Mouse (Mus musculus): ENCODE measurements around the gene 5830411N06Rik. TPM values are rescaled to one million over a fixed set of nuclear protein-coding genes. Genes with fewer than 3 reads are reported as not detected.

The 5830411N06Rik gene
- polyA plus RNA-seq (2015; fragmentation: Nextera tagmentation; extraction: Ambion mirVana) = 26.5 and 34.2 TPM in 2 replicates

DNA sequence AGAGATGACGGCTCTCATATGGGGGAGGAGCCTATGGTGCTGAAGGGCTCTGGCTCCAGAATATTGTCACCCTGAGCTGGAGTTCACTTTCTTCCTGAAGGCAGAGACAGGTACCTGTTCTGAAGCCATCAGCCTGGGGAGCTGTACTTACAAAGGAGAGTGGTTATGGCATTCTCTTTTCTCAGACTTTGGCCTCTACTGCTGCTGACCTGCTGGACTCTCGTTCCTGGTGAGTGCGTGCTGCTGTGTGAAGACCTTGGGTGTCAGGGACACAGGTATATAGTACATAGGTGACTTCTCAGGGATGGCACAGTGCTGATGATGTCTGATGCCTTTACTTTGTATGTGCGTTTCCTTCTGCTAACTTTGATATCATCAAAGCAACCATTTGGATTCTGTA lies at the start of gene 5830411N06Rik:
Gene 5830411N06Rik, plus strand, starts transcription at position 69 of the 400 bp plus-strand sequence.
- no peak for DNase-seq (ENCODE audit: low spot score)

DNA sequence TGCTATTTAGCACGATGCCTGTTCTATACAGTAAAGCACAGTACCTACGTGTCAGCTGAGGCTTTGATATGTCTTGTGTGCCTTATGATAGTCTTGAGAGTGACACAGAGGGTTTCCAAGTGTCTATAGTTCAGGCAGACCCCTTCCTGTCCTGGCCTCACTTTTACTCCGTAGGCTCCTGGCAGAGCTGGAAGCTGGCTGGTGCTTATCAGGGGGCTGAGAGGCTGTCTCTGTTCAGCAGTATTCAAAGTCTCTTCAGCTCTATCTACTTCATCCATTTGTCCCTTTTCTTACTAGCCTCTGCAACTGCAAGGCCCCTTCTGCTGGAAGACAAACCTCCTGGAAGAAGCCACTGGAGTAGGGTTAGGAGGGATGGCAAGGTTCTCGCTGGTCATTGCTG lies 46.0 kb upstream of the 5830411N06Rik start:
- no peak for DNase-seq (ENCODE audit: low spot score)

DNA sequence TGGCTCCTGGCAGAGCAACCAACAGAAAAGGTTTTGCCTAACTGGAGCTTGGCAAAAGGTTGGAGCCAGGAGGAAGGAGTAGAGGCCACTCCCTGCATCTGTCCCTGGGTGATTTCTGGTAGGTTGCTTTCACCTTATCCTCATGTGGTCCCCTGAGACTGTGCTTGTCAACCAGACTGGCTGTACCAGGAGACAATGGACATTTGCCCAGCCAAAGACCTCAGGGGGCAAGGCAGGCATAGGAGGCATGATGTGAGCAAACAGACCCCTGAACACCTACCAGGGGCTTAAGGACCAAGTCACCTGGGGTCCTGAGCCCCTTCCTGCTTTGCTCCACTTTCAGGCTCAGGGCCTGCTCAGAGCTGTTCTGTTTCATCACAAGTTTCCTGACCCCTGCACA lies 41.2 kb upstream of the 5830411N06Rik start, which contains the start of gene Olfr524:
Gene Olfr524, minus strand, starts transcription at position 101 of the 400 bp plus-strand sequence.
- DNase-seq (ENCODE audit: low spot score) = no peak

DNA sequence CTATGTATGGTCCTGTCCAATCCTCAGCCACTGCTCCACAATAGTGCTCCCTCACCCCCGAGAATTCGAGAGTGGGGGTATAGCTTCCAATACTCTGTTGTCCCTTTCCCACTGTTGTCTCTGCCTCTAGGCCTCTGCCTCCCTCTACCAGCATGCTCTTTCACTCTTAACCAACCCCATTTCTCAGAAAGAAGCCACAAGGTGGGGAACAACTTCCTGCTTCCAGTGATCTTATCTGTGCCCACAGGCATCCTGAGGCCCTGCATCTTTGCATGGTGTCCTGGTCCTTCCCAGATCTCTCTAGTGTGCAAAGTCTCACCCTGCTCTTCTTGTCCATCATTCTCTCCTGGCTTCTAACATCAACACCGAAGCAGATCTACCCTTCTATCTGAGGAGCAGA lies 40.2 kb upstream of the 5830411N06Rik start:
- peak; percentile 47 for DNase-seq (ENCODE audit: low spot score)

DNA sequence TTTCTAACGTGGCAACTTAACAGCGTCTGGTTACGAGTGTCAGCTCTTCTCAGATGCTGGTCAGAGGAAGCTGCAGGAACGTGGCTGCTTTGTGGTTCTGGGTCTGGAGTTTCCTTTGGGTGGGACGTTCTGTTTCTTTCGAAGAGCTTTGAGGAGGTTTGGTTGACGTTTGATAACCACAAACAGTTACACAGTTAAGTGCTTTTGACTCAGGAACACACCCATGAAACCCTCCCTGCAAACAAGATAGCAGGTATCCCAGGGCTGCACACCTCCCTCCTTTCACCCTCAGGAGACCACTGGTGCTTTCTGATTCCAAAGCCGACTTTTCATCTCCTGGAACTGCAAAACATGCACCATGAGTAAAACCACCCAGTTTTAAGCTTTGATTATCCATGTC lies 38.9 kb upstream of the 5830411N06Rik start:
- DNase-seq (ENCODE audit: low spot score) = peak; percentile 66

DNA sequence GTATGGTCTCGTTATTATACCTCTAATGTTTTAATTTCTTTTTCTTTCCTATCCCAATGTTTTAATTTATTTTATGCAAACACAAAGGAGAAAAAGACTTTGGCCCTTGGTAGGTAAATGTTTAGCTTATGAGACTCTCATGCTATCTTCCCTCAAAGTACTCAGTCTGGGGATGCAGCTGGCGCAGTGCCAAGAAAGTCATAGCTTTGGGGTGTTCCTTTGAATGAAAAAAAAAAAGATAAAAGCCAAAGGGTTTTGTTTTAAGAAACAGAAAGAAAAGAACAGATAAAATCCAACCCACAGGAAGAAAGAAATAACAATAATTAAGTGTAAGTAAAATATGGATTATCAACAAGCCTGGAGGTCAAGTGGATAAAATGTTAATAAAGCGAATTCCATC lies 38.4 kb upstream of the 5830411N06Rik start:
- DNase-seq (ENCODE audit: low spot score) = peak; percentile 72

DNA sequence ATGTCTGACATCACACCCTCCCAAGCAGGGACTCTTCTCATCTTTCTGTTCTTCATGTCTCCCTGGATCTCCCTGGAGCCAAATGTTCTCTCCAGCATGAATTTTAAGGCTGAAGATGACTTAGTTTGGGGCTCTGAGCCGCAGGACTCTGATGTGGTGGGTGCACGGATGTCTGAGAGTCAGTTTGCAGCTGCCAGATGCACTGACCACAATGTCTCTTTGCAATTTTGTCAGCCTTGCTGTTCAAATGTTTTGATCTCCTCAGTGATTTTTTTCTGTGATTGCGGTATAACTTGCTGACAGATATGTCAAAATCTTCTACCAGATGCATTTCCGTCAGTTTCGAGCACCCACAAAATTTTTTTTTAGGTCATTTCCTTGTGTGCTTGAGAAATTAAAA lies 33.2 kb upstream of the 5830411N06Rik start:
- DNase-seq (ENCODE audit: low spot score) = peak; percentile 87

DNA sequence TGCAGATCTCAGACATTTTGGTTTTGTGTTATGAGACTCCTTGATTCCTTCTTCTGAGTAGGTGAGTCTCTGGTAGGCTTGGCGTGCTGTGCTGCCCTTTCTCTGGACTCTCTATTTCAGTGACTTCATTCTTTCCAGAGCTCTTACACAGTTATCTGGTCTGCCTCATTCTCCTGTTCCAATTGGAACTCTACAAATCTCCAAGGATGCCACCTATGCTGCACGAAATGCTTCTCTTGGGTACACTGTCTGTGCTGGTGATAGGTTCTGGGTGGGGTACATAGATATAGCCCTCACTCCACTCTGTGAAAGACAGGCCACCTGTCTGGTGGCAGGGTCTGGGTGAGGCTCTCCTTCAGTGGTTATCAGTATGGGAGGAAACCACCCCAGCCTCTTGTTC lies 29.1 kb upstream of the 5830411N06Rik start, which contains the start of gene Cd163l1:
Gene Cd163l1, plus strand, starts transcription at position 301 of the 400 bp plus-strand sequence.
- DNase-seq (ENCODE audit: low spot score) = no peak

DNA sequence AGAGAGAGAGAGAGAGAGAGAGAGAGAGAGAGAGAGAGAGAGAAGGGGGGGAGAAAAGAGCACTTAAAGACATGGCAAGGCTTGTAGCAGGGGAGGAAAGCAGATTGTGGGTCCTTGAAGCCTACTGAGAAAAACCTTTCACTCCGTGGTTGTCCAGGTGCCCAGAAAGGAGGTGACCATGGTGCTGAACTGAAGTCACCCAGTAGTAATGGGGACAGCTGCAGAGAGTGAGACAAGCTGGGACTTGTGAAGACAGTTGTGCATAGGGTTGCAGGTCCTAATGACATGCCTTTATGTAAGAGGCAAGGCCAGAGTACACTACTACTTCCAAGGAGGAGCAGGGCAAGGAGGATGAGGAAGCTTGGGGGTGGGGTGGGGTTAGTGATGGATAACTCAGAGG lies 27.8 kb upstream of the 5830411N06Rik start:
- no peak for DNase-seq (ENCODE audit: low spot score)

DNA sequence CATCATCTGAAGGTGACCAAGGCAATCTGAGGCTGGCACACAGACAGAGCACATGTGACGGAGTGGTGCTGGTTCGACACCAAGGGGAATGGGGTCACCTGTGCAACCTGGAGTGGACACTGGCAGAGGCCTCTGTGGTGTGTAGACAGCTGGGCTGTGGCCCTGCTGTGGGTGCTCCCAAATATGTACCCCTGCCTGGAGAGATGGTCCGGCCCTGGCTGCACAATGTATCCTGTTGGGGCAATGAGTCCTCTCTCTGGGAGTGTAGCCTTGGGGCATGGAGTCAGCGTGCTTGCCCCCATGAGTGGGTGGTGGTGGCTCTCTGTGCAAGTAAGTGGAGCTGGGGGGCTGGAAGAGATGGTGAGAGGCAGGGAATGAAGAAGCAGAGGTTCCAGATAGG lies 26.7 kb upstream of the 5830411N06Rik start:
- DNase-seq (ENCODE audit: low spot score) = no peak

DNA sequence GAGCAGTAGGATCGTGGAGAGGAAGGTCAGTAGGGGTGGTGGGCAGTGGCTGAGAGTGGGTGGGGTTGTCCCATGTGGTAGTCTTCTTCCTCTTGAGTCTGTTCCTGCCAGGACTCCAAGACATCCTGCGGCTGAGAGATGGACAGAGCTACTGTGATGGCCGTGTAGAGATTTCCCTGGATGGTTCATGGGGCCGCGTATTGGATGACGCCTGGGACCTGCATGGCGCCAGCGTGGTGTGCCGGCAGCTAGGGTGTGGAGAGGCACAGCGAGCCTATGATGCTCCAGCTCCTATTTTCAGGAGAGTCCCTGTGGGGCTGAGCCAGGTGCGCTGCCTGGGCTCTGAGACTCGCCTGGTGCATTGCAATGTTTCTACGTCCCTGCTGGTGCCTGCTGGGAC lies 22.9 kb upstream of the 5830411N06Rik start:
- no peak for DNase-seq (ENCODE audit: low spot score)

DNA sequence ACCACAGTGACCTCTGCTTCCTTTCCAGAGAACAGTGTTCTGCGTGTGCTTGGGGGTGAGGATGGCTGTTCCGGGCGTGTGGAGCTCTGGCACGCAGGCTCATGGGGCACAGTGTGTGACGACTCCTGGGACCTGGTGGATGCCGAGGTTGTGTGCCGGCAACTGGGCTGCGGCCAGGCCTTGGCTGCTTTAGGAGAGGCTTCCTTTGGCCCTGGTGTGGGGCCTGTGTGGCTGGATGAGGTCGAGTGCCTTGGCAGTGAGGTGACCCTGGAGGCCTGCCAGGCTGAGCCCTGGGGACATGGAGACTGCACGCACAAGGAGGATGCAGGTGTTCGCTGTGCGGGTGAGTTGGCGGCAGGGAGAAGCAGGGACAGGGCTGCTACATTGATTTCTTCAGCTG lies 18.6 kb upstream of the 5830411N06Rik start:
- no peak for DNase-seq (ENCODE audit: low spot score)

DNA sequence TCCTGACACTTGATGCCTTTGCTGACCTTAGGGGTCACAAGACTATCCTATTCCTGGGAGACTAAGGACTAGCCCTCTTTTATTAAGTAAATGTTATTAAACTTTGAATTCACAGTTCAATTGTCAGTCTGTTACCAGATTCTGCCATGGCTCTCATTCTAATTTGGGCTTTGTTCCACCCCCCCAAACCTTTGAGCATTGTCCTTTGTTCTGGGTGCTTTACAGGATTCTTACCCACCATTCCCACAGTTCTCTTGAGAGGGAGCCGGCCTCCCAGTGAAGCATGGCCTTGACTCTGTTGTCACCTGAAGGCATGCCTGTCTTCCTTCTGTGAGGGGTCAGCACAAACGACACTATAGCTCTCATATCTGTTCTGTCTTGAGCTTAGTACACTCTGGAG lies 16.1 kb upstream of the 5830411N06Rik start:
- DNase-seq (ENCODE audit: low spot score) = no peak

DNA sequence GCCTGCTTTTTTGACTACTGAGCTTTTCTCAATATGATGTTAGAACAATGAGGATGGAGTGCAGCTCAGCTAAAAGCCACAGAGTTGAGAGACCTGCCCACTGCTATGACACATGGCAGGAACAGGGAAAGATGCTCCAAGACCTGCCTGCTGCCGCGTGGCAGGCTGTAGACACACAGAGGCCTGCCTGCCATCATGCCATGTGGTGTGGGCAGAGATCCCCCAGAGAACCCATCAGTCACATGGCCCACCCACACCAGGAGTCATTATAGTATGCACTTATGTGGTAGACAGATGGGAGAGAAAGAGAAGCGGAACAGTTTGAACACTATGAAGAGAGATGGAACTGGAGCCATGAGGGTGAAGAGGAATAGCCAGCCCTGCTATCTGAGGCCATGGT lies 13.4 kb upstream of the 5830411N06Rik start:
- no peak for DNase-seq (ENCODE audit: low spot score)

DNA sequence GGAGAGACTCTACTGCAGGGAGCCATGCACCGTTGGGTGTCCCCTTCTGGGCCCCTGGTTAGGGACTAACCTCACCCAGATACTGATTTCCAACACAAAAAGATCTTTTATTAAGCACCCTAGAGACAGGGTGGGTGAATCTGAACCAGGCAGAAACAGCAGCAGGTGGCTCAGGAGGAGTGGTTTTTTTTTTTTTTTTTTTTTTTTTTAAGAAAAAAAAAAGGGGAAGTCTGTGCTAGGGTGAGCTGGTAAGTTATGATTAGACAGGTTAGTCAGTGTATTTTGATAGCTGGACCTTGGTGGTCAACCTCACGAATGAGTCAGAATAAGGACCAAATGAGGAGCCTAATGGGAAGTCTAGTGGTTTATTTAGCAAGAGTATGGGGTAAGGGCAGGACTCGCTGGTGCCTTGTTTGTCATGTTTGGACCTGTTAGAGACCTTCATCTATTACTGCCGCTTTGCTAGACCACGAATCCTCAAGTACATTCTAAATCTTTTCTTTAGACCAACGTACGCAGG lies 6.8 kb downstream of the 5830411N06Rik start:
- DNase-seq (ENCODE audit: low spot score) = no peak

DNA sequence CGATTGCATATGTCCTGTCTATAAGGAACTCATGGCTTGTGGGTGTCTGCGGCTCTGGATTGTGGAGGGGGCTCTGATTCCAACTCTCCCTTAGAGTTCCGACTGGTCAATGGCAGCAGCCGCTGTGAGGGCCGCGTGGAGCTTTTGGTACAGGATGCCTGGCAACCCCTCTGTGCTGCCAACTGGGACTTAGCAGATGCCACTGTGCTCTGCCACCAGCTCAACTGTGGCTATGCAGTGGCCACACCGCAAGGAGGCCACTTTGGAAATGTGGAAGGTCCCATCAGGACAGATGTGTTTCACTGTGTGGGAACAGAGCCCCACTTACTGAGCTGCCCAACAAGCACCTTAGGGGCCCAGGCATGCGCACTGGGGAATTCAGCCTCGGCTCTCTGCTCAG lies 48.7 kb downstream of the 5830411N06Rik start:
- no peak for DNase-seq (ENCODE audit: low spot score)

DNA sequence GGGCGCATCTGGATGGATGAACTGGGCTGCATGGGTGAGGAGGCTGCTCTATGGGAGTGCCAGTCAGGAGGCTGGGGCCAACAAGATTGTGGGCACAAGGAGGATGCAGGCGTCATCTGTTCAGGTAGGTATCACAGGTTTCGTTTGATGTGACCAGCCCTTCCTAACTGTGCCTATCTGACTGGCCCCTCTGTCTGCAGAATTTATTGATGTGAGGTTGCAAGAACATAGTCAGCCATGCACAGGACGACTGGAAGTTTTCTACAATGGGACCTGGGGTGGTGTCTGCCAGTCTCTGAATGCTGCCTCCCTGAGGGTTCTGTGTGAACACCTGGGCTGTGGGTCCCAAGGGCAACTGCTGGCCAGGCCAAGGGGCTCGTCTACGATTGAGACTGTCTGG lies 49.8 kb downstream of the 5830411N06Rik start:
- DNase-seq (ENCODE audit: low spot score) = no peak

DNA sequence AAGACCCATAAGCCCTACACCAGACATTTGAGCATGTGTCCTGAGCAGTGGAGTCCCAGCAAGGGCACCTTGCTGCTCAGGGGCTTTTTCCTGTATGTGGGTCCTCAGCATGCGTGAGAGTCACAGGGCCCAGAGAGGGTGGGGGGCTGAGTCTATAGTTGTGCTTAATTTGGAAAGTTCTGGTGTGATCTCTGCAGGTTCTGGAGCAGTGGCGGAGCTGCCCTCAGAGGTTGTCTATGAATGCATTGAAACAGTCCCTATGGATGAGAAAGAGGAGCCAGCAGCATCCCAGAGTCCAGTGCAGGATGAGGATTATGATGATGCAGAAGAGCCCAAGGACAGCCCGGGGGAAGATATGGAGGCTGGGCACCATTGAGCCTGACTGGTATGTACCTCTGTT lies 52.3 kb downstream of the 5830411N06Rik start:
- no peak for DNase-seq (ENCODE audit: low spot score)

DNA sequence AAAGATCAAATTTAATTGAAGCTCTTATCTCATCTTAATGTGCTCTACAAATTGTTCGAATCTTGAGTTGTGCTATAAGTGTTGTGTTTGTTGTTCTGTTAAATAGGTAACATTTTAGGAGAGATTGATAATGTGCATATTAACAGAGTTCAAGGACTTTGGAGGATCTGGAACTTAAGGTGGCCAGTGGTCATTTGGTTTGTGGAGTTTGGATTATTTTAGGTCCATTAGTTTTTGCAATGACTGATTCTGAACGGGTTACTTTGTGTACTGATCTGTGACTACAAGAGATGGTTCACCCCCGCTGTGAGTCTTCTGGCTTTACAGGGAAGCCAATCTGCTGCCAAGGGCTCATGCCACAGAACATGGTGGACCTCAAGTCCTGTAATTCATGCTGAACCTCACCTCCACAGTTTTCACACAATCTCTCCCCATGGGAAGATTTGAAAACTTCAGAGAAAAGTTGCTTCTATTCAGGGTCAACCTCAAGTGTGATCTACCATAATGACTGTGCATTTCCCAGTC lies 72.8 kb downstream of the 5830411N06Rik start:
- no peak for DNase-seq (ENCODE audit: low spot score)

DNA sequence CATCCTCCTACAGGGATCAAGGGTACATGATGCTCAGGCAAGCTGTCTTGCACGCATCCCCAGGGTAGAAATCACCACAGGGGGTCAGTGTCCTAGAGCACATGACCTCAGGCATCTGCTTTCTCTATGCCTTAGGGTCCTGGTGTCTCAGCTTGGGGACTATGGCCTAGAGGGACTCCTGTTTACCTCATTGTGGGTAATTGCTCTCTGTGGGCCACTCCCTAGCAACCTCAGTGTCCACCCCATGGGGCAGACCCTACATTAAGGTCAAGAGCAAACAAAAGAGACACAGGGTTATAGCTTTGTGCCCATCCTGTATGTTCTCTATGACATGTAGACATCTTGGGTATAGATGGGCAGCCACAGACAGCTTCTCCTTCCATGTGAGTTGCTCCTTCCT lies 73.5 kb downstream of the 5830411N06Rik start, which contains the start of gene Olfr525:
Gene Olfr525, plus strand, starts transcription at position 301 of the 400 bp plus-strand sequence.
- peak; percentile 35 for DNase-seq (ENCODE audit: low spot score)

DNA sequence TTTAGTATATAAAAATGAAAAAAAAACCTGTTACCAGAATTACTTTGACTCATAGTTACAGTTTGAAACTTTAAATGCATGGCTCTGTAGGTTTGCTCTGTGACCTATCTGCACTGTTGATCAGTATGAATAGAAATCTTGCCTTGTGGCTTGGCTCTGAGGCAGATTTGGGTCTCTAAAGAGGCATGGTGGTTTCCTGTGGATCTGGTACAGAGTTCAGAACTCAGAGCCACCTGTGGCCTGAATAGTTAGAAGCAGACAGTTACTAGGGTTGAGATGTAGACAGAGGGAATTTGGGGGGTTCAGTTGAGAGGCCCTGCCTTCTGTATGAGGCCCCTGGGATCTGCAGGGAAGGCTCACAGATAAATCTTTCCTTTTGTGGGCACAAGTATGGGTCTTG lies 74.1 kb downstream of the 5830411N06Rik start:
- peak; percentile 84 for DNase-seq (ENCODE audit: low spot score)

DNA sequence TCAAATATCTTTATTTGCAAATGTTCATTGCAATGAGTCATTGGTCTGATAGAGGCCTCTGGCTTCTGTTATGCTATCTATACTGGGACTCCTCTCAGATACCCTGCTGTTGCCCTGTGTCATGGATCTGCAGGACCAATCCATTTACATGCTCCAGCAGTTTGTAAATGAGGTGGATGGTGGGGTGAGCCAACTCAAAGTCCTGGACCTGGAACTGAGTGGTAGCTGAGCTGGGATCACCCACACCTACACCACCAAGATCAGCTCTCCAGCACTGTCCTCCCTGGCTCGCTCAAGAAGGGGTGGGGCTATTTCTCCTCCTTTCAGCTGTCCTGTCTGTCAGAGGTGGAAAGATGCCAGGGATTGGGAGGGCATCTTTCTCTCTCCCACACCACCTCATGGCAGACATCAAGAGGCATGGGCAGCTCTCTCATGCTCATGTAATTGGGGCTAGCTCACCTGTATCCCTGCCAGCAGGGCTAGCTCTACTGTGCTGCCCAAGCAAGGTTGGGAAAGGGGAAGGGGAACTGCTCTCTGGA lies 82.8 kb downstream of the 5830411N06Rik start:
- DNase-seq (ENCODE audit: low spot score) = no peak

DNA sequence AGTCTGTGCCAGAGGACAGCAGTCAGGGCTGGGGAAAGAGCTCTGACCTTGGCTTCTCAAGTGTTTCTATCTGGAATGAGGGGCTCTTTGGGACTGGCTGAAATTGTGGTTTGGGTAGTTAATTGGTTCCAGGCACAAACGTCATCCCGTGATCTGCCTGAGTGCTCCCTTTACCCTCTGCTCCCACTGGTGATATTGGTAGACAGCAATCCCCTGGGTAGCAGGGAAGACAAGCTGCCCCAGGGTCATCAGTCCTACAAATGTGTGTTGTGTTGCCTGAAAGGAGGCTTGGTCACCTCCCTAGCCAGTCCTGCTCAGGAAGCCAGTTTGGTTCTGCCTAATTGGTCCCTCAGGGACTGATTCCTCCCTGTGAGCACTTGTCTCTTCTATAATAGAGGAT lies 86.6 kb downstream of the 5830411N06Rik start, which contains the start of gene Olfr527:
Gene Olfr527, plus strand, starts transcription at position 301 of the 400 bp plus-strand sequence.
- no peak for DNase-seq (ENCODE audit: low spot score)
